Mouse (Mus musculus): ENCODE measurements around the gene Nsmce4a.
"Not testable (repeated sequence)": the region's sequence is repeated elsewhere in the genome, so short reads cannot be mapped to it uniquely, and the experiment has no call there.

Gene Nsmce4a

DNA sequence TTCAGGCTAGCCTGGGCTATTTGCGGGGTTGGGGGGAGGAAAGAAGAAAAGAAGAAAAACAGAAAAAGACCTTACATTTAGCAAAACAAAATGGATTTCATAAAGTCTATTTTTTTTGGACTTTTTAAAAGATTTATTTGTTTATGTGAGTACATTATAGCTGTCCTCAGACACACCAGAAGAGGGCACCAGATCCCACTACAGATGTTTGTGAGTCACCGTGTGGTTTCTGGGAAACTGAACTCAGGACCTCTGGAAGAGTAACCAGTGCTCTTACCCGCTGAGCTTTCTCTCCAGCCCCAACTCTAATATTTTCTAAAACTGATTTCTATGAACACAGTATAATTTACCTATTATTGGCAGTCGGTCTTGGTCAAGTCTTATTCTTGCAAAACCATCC is 37.7 kb downstream of the Nsmce4a start:
- peak; percentile 45 for DNase-seq (ENCODE audit: low spot score)

- DNase-seq (ENCODE audit: low spot score): peak; percentile 92
Observed at GRCm38 (mm10) chr7:130533316-130534260, 39.3 kb downstream of the Nsmce4a start.

DNA sequence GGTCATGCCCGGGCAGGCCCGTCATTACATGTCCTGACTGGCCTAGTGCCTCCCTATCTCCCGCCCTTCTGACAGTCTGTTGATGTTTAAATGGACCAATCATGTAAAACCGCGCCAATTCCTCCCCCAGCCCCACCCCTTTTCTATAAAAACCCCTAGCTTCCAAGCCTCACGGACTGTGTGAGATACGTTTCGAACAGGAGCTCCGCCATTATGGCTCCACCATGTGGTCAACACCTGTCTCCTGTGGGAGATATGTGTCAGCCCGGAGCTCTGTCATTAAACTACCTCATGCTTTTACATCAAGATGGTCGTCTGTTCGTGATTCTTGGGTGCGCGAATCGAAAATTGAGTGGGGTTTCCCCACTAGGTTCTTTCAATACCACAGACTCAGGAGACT is 41.8 kb downstream of the Nsmce4a start:
- not testable (repeated sequence) for DNase-seq (ENCODE audit: low spot score)

DNA sequence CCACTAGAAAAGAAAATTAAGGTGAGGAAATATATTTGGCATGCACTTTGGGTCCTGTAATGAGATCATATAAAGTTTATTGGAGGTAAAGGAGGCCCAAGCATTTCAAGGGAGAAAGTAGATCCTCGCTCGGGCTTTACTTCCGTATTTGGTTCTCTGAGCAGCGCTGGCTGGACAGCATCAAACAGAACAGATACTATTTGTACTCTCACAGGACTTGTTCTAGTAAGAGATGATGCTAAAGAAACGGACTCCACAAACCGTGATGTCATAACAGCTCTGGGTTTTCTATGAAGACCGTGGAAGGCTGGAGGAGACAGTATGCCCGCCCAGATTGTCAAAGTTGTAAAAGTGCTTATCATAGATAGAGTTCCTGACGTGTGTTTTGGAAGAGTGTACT is 45.6 kb downstream of the Nsmce4a start:
- DNase-seq (ENCODE audit: low spot score): no peak

GRCm38 (mm10) chr7:130523451-130523850 is 49.5 kb downstream of the Nsmce4a start:
- DNase-seq (ENCODE audit: low spot score): no peak

DNA sequence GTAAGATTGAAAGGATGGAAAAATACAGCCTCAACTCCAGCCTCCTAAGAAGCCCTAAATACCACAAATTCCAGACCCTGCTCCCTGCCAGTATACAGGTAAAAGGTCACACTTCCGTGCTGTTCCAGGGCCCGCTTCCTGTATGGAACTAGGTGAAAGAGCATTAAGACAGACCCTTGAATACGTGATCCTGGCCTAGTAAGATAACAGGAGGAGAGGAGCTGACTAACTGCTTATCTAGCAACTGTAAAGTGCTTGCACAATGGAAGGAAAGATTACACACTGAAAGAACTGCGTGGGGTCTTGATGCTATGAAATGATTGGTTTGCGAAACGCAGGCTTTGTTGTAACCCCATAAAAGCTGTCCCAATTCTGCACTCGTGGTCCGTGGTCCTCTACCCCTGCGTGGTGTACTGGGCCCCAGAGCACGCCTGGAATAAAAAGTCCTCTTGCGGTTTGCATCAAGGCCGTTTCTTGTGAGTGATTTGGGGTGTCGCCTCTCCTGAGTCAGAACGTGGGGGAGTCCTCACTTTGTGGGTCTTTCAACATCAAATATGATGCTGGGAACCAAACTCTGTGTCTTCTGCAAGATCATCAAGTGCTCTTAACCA is 52.0 kb downstream of the Nsmce4a start:
- no peak for DNase-seq (ENCODE audit: low spot score)

DNA sequence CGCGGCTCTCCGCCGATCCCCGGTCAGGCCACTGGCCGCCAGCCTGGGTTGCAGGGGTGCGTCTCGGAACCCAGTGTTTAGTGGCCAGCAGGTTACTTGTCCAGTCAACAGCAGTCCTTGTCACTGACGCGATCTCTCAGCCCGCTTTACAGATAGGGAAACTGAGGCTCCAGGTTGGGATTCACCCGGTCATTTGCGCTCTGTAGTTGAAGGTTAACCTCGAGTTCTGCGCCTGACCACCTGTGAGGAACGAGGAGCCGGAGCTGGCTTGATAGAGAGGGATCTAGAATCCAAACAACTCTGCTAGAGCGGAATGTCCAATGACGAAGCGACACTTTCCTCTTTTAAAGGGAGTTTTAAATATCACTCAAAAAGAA is 52.9 kb downstream of the Nsmce4a start, which contains the start of gene Ate1:
Gene Ate1 (minus strand): TSS at position 321 of the 377 bp plus-strand sequence.
- no peak for DNase-seq (ENCODE audit: low spot score)

- peak; percentile 94 for DNase-seq (ENCODE audit: low spot score)
Observed at GRCm38 (mm10) chr7:130519096-130520048, 53.5 kb downstream of the Nsmce4a start.

DNA sequence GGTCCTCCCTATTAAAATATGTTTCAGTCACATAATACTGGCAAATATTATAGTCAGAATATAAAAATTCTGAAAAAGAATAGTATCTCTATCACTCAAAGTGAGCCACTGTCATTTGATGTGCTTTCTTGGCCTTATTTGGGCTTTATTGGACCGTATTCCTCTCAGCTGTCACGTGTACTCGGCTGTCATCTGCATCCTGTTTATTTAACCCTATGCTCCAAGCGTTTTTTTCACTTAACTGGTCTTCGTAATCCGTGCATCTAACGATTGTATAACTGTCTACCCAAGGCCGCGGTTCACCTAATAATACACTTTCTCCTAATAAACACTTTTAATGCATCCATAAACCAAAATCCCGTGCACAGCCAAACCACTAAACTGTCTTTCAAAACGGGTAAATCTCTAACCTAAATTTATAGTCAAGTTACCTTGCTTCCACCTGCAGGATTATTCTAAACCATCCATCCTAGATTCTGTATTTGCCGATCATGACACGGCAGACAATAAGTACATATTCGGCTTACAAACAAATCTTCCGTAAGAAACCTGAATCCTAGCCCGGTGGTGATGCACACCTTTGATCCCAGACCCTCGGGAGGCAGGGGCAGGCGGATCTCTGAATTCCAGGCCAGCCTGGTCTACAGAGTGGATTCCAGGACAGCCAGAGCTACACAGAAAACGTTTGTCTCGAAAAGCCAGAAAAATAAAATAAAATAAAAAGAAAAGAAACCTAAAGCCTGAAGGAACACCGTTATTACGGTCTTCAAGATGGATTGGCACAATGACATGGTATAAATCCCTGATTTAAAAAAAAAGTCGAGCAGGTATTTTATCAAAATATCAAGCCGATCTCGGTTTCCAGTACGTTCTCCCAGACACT is 54.5 kb downstream of the Nsmce4a start:
- no peak for DNase-seq (ENCODE audit: low spot score)

DNA sequence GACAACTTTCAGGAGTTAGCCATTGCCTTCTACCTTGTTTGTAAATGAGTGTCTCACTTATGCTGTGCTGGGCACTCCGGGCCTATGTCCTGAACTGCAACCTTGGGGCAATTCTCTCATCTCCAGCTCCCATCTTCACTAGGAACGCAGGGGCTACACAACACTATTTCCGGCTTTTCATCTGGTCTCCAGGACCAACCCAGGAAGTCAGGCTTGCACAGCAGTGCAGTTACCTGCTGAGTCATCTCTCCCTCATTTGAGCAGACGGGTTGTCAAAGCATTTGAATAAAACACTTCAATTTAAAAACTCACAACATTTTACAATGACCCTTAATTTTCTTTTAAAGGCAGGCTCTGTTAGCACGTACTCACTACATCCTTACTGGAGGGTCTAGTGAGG is 62.7 kb downstream of the Nsmce4a start:
- DNase-seq (ENCODE audit: low spot score): no peak

DNA sequence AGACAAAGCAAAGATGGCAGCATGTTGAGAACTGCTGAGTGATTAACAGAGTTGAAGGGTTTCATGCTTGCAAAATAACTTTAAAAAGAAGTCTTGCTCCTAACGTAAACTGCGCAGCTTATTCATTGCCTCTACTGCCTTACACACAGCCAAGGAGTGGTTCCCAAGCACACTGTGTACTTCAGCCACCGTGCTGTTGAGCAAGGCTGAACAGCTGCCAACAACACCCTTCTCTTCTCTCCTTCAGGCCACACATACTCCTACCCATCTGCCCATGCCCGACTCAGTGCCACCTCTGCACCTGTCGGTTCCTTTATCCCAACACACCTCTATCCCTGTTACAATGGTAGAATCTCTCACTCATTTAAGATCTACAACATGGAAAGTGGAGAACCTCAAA is 69.9 kb downstream of the Nsmce4a start:
- DNase-seq (ENCODE audit: low spot score): peak; percentile 42

- no peak for DNase-seq (ENCODE audit: low spot score)
Observed at GRCm38 (mm10) chr7:130501499-130501898, 71.4 kb downstream of the Nsmce4a start.

GRCm38 (mm10) chr7:130493346-130493745 is 79.6 kb downstream of the Nsmce4a start:
- DNase-seq (ENCODE audit: low spot score): no peak

GRCm38 (mm10) chr7:130492026-130492425 is 80.9 kb downstream of the Nsmce4a start:
- DNase-seq (ENCODE audit: low spot score): no peak
